Mouse (Mus musculus) gastrocnemius, adult 8-10 months (tissue): ENCODE results near the gene D5Ertd579e. TPM values are rescaled to one million over a fixed set of nuclear protein-coding genes. Genes with fewer than 3 reads are reported as not detected.

ENCODE experiments used
- DNase-seq, 2 experiments: peaks; one replicate each; pipeline ENCODE4 v3.0.0; 2022; ENCODE audit warnings: low spot score in 2 of 2
- total RNA-seq, 4 experiments: library from RNA; stranded (reverse); gene quantifications; 2 replicates each; pipeline ENCODE4 v1.2.4; 2022

The D5Ertd579e gene
- 10 to 100 TPM; 75.9 to 99.5 (median 81.1) TPM for total RNA-seq

DNA sequence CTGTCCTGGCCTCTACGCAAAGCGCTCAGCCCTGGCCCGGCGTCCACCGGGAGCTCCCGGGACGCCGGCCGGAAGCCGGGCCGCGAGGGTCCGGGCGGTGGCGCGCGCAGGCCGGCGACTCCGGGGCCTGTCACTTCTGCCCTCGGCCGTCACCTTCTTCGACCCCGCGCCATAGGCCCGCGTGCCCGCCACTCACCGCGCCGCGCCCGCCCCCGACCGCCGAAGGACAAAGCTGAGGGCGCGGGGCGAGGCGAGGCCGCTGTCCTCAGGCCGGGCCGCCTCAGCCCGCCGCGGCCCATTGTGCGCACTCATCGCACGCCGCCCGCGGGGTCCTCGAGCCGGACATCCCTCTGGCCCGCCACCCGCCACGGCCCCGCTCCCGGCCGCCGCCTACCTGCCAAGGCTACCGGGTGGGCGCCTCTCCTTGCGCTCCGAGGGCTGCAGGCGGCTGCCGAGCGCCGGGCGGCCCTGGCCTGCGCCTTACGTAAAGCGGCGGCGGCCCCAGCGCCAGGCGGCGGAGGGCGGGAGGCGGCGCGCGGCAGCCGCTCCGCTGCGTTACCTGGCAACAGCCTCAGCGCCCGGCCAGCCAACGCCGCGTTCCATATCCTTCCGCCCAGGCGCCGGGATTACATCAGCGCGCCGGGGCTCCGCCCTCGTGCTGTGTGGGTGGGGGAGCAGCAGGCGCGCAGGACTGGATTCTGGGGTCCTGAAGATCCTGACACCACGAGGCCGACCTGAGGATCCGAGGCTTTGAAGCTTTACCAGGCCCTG, at the start of gene D5Ertd579e:
D5Ertd579e (minus strand) TSS at position 564 of the 771 bp plus-strand sequence.
- peak; percentile 91 to 92 for DNase-seq

DNA sequence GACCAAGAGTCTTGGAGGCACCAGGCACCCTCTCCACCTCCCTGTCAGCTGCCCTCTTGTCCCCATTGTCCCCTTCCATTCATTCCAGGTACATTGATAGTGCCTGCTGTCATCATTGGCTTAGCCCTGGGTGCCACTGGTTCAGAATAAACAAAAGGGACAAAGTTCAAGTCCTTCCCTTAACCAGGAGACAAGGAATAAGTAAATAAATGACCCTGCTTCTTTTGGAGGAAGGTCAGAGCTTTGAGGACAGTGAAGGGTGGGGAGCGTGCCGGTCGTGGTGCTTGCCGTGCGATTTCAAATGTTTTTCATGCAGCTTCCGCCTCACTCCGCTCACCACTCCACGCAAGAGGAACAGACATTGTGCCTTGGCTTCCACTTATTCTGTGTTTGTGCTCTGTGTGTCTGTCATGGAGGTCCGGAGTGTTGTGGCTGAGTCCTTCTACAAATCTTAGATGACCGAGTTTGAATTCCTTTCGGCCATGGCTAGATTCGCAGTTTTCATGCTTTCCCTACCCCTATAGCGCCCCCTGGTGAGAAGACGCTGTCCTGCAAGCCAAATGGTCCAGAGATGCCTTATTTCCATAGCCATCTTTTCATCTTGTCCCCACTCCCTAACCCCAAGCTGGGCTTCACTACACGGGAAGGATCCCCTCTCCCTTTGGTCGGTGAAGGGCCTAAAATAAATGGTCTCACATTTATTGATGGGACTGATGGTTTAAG, 46.5 kb upstream of the D5Ertd579e start:
- DNase-seq: peak; percentile 68 to 71

DNA sequence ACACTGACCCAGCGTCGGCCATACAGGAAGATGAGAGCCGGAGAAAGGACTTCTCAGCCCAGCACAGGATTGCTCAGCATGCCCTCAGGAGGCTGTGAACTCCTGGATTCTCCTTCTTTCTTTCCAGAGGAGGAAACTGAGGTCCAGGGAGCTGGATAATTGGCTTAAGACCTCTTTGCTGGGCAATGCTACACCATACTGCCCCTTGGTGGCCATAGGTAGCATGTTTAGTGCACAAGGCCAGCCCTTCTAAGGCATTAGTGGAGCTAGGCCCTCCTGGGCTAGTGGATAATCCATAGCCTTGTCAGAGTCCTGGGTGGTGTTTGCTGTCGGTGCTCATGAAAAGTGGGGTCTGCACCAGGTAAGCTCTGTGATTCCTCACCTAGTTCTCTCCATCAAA, 44.0 kb upstream of the D5Ertd579e start:
- no peak for DNase-seq

DNA sequence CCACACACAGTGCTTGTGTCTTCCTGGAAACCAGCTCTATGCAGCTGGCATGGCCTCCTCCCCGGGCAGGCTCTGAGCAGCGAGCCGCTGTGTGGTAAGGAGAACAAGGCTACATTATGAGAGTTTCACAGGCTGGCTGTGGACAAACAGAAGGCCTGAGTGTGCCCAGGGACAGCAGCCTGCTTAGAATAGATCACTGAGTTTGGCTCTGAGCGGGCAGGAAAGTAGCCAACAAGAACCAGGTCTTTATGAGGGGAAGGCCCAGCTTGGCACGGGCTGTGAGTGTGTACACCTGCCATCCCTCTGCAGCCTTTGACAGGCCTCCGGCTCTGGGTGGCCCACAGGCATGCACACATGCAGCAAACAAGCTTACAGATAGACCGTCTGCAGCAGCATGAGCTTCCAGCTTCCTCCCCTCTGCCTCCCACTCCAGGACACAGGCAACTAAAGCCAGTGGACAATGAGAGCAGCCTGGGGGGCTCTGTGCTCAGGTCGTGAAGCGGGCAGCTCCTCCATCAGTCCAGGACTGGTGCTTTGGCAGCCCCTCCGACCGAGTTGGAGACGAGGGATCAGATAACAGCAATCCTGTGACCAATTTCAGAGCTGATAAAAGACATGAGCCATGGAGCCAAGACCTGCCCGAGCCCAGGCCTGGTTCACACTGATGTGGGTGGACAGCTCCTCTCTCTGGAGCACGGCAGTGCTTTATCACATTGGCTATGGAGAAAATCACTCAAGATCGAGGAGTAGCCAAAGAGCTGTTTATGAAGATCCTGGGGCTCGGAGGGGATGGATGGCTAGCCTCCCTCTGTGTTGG, 43.2 kb upstream of the D5Ertd579e start:
- DNase-seq: peak; percentile 47 to 71

DNA sequence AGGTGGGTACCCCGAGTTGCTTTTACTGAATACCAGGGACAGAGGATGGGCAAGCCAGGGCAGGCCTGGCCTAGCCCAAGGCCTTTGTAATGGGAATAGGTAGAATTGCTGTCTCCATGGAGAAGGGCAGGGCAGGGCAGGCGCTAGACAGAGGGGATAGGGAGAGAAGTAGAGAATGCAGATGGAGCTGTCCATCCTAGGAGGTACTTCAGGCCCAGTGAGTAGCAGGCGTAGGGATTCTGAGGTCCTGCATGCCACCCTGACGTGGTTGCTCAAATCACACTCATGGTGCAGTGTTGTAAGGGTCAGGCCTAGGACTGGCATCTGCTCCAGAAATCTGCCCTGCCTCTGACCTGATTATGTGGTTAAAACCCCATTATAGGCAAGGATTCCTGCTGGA, 41.9 kb upstream of the D5Ertd579e start:
- no peak for DNase-seq

DNA sequence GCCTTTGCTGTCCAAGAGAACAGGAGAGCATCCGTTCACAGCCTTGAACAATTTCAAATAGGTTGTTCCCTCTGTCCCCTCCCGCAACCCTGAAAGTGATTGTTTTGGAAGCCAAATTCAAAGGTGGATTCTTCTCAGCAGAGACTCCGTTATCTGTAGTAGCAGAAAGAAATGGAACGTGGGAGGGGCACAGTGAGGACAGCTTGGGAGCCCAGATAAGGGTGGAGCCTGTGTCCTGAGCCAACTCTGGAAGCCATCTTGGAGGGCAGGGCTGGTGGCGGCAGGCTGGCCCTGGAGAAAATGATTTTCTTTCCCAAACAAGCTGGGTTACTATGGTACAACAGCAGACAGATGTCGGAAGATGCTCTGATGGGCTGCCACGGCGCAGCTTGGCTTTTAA, 40.2 kb upstream of the D5Ertd579e start:
- DNase-seq: no peak

DNA sequence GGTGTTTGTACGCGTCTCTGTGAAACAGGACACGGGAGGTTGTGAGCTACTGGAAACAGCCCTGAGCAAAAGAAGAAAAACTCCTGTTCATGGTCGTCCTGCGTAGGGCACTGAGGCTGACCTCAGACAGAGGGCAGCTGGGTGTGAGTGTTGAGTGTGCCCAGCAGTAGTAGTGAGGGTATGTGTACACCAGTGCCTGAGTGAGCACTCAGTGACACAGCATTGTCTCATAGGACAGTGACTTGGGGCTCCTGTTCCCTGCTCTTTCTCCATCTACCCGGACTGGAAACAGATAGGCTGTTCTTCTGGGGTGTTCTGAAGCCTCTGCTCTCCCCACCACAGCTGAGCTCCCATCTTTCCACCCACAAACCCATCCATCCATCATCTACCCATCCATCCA, 39.3 kb upstream of the D5Ertd579e start:
- no peak for DNase-seq

DNA sequence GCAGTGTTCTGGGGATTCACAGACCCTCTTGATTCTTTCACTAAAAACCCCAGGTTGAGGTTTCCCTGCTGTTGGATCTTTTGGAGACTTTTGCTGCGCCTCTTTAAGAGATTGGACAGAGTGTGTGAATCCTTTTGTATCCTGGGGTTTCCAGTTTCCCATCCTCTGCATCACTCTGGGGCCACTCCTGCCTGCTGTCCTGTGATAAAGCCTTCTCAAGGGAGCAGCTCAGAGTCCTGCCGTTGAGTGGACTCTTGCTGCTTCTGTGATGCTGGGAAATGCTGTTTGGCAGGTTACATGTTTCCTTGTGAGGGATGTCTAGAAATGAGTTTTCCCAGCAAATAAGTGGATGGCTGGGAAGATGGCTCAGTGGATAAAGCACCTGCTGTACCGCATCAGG, 37.6 kb upstream of the D5Ertd579e start:
- no peak for DNase-seq

DNA sequence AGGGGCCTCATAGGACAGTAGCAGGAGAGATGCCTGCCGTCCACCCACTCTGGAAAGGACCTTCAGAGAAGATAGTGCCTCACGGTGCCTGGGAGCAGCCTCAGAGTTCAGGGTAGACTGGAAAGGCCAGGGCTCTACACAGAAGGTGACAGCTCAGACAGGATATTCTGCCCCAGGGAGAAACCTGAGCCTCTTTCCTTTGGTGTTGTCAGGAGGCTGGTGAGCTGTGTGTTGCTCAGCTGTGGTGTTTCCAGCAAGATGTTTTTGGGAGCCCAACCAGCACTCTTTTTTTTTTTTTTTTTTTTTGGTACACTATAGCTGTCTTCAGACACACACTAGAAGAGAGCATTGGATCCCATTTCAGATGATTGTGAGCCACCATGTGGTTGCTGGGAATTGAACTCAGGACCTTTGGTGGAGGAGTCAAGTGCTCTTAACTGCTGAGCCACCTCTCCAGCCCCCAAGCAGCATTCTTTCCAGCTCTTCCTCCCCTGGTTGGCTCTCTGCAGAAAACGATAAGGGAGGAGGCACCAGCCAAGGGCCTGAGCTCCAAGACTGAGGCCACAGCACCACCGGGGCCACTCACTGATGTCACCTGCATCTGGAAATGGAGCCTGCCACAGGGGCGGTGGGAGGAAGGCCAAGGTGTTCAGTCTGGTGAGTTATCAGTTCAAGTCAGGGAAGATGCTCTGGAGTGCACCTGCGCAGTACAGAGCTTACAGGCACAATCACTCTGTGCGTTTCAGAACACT, 36.3 kb upstream of the D5Ertd579e start:
- no peak for DNase-seq

DNA sequence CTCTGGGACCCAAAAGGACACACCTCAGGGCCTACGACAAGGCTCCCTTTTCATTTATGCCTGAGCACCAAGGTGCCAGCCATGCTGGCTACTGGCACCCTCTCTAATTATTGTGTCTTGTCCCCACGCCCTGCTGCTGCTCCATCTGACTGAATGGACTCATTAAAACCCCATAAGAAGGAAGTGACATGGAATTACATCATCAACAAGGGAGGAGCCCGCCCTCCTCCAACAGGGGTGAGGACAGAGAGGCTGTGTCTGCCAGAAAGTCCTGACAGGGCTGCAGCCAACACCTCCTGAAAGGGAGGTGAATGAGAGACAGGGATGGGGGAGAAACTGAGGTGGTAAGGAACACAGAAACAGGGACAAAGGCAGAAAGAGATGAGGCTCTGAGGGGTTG, 34.9 kb upstream of the D5Ertd579e start:
- DNase-seq: no peak

DNA sequence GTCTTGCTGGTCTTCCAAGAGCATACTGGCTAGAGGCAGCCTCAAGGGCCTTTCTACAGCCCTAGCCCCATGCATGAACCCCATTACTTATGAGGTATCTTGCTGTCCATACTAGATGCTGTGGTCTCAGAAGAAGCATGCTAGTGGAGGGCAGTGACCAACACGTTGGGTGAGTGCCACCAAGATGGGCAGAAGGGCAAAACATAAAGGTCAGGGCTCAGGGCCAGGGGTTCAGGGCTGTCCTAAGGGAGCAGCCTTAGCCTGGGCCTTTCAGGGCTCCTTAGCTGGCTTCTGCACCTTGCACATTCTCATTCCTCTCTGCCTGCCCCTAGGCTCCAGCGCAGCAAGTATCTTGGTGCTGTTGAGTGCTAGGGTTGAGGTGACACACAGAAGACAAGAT, 34.1 kb upstream of the D5Ertd579e start:
- DNase-seq: no peak

DNA sequence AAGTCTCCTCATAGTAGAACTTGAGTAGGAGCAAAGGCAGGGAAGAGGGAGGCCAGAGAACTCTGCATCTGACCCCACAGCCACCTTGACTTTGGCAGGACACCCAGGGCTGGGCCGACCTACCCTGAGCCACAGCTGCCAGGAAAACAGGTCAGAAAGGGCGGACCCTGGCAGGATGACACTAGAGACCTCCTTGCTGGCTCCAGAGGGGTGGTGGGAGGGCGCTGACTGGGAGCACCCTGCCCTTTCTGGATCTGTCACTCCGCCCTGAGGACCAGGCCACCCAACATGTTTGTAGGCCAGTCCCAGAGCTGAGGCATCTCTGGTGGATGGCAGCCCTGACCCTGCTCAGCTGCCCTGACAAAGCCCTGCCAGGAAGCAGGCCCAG, 33.3 kb upstream of the D5Ertd579e start:
- peak in 1 of 2 experiments; percentile 52 for DNase-seq

DNA sequence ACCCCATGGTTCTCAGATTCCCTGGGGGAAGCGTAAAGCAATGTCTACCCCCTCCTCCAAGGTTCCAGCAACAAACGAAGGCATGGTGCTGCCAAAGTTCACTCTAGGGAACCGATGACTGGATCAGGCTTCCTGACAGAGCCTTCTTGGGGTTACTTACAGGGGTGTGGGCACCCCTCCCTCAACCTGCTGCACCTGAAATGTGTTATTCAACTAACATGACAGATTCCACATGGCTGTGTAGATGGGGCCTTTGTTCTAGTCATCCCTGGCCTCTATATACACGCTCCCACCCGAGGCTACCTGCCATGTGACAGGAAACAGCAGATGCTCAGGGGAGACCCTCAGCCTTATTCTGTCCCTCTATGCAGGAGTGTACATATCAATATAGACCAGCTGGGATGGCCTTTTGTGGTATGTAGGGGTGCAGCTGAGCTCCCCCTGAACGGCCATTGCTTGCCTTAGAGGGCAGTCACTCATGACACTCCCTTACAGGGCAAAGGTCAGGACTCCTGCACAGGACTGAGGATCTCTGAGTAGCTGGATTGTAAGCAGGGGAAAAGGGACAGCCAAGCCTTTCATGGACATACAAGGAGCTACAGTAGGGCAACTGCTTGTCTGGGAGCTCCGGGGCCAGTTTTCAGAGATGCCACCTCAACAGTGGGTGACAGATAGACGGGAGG, 32.7 kb upstream of the D5Ertd579e start:
- DNase-seq: no peak

DNA sequence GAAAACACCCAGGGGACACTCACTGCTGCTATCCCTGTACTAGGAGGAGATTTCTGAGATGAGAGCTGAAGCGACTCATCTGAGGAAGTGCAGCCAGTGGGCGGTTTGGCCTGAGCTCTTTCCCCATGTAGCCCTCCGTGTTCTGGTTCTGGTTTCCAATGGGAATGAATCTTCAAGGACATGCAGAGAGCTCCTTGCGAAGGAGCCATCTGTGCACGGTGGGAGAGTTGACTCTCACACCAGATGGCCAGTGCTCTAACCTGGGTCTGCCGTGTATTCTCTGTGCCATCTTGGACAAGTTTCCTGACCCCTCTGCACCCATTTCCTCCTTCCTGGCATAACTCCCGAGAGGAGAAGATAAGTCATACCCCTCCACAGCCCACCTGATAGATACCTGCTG, 32.0 kb upstream of the D5Ertd579e start:
- DNase-seq: no peak

DNA sequence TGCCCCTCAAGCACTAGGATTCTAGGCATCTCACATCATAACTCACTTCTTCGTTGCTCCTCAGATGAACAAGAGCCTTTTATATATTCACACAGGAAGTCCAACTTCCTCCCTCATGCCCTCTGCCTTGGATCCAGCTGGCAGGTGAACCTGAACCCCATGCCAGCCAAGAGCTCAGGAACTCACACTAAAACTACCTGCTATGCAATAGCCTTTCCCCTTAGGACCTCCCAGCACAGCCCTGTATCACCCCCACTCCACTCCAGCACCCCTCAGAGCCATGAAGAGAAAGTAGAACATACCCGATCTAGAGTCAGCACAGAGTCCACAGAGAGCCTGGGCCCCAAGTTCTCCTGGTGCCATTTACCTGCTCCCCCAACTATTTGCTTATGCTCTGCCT, 31.3 kb upstream of the D5Ertd579e start:
- DNase-seq: no peak

DNA sequence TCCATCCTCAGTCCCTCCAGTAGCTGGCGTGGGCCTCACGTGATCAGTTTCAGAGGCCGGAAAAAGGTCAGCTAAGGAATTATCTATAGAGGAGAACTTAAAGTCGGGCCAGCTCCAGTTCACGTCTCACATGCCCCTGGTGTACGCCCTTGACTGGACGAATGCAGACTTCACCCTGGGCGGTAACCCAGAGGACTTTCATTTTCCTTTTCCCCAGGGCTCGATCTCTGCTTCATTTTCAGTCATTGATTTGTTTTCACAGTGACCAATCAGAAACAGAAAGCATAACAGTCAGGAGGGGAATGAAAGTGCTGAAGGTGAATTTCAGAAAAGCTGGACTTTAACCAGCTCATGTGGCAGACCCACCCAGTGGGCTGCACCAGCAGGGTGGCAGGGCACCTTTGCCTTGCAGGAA, 30.6 kb upstream of the D5Ertd579e start:
- DNase-seq: no peak

DNA sequence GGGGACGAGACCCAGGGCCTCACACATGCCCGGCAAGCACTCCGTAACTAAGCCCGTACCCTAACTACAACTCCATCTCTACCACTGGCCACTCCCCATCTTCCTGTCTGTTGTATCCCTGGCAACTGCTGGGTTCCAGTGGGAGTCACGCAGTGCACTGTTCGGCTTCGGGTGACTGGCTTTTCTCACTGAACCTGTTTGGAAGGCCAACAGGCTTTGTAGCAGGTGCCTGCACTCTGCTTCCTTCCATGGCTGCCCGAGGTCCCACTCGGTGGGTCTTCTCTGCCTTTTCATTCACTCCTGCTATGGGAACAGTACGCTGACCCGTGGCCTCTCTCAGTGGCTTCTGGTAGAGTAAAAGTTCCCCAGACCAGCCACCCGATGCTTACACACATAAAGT, 30.0 kb upstream of the D5Ertd579e start:
- DNase-seq: no peak

DNA sequence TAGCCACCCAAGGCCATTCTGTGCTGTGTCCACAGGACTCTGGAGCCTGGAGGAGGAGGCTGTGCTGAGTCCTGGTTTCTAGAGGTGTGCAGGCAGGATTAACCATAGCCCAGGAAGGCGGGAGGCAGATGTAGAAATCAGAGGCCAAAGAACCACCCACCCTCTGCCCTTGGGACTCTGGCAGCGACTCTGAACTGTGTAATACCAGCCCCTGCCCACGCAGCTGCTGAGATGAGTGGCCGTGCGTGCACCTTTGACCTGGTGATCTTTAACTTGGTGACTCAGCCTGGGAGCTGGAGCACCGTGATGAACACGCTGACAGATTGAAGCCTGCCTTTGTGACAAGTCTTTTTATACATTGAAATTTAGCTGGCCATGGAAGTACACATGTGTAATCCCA, 28.4 kb upstream of the D5Ertd579e start:
- DNase-seq: peak in 1 of 2 experiments; percentile 37

DNA sequence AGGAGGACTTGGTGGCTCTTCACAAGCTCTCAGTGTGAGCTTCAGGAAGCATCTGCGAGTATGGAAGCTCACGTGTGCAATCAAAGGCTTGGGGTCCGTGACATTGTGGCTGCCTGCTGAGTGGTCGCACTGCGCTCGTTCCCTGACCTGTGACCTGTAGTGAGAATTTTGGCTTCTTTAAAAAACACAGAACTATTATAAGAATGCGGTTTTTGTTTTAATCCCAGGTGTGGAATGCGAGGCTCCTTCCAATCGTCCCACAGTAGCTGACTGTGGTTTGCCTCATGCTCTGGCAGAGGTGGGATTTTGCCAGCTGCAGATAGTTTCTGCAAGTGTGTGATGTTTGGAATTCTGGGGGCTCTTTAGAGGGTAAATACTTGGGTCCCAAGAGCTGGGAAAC, 27.5 kb upstream of the D5Ertd579e start:
- DNase-seq: no peak

DNA sequence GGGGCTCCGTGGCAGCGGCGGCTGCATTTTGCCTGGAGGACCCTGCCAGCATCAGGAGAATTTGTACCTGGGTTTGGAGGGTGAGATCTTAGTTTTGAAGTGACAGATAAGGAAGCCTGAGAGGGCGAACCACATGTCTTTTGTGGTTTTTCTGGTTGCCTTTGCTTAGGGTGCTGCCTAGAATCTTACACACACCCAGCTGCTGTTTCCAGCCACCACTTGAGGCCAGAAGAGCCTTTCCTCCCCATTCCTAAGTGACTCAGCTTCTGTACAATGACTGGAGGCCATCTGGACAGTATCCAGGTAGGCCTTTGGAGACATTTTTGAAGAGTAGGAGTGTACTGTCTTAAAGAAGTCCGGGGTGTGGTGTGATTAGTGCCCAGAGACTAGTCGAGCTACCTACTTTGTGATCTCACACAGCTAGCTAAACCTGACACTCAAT, 26.6 kb upstream of the D5Ertd579e start:
- DNase-seq: no peak
